Mouse (Mus musculus): ENCODE data around the gene Cela3a. TPM values are rescaled to one million over a fixed set of nuclear protein-coding genes. Genes with fewer than 3 reads are reported as not detected.
A peak's percentile ranks its signal among the peaks of the same experiment; 100 is the strongest.

Gene Cela3a
- polyA plus RNA-seq, 1 experiment, result not detected

GRCm38 (mm10) chr4:137393378-137394135 is 16.0 kb downstream of the Cela3a start:
- no peak for DNase-seq
- Histone ChIP-seq H3K27me3 (ENCODE audit: control insufficient read depth, insufficient read depth, low read length) (no peaks in the 10 kb centered on the region), H3K4me3 (ENCODE audit: control insufficient read depth, insufficient read depth, low read length) (no peak overlapping the region), H3K27ac (ENCODE audit: control insufficient read depth, insufficient read depth, low read length) (no peak overlapping the region), H3K4me1 (replicated peaks; ENCODE audit: control insufficient read depth, insufficient read depth, low read length) (peaks cover 2% of the 10 kb centered on the region; the same call in 1 of the 2 replicates), H3K36me3 (ENCODE audit: control insufficient read depth, insufficient read depth, low read length) (no peaks in the 10 kb centered on the region)
- 86% methylated on average over 9 of the region's 9 CpGs for WGBS
- TF ChIP-seq POLR2A (IDR thresholded peaks at IDR 0.05; ENCODE audit: control insufficient read depth, extremely low read depth, insufficient read depth, low read length, poor library complexity) (no peak), CTCF (IDR thresholded peaks at IDR 0.05; ENCODE audit: borderline replicate concordance, control insufficient read depth, extremely low read depth, insufficient read depth, low read length, poor library complexity) (no peak)

GRCm38 (mm10) chr4:137392874-137393273 is 16.7 kb downstream of the Cela3a start:
- peaks cover 2% of the 10 kb centered on the region; the same call in 1 of the 2 replicates for H3K4me1 ChIP-seq (replicated peaks; ENCODE audit: control insufficient read depth, insufficient read depth, low read length)
- no peak overlapping the region for H3K4me3 ChIP-seq (ENCODE audit: control insufficient read depth, insufficient read depth, low read length)
- WGBS, result 93% methylated on average over 9 of the region's 9 CpGs
- H3K36me3 ChIP-seq (ENCODE audit: control insufficient read depth, insufficient read depth, low read length), result no peaks in the 10 kb centered on the region
- H3K27me3 ChIP-seq (ENCODE audit: control insufficient read depth, insufficient read depth, low read length), result no peaks in the 10 kb centered on the region
- TF ChIP-seq CTCF (IDR thresholded peaks at IDR 0.05; ENCODE audit: borderline replicate concordance, control insufficient read depth, extremely low read depth, insufficient read depth, low read length, poor library complexity), result no peak
- DNase-seq, result no peak
- H3K27ac ChIP-seq (ENCODE audit: control insufficient read depth, insufficient read depth, low read length), result no peak overlapping the region

- WGBS, result 93% methylated on average over 3 of the region's 3 CpGs
- no peak overlapping the region for H3K4me3 ChIP-seq (ENCODE audit: control insufficient read depth, insufficient read depth, low read length)
- H3K27me3 ChIP-seq (ENCODE audit: control insufficient read depth, insufficient read depth, low read length), result no peaks in the 10 kb centered on the region
- peaks cover 4% of the 10 kb centered on the region for H3K4me1 ChIP-seq (replicated peaks; ENCODE audit: control insufficient read depth, insufficient read depth, low read length)
- no peak for DNase-seq
- no peak overlapping the region for H3K27ac ChIP-seq (ENCODE audit: control insufficient read depth, insufficient read depth, low read length)
- TF ChIP-seq POLR2A (IDR thresholded peaks at IDR 0.05; ENCODE audit: control insufficient read depth, extremely low read depth, insufficient read depth, low read length, poor library complexity) (no peak), CTCF (IDR thresholded peaks at IDR 0.05; ENCODE audit: borderline replicate concordance, control insufficient read depth, extremely low read depth, insufficient read depth, low read length, poor library complexity) (no peak)
- H3K36me3 ChIP-seq (ENCODE audit: control insufficient read depth, insufficient read depth, low read length), result no peaks in the 10 kb centered on the region
Observed at GRCm38 (mm10) chr4:137391287-137391686, 18.3 kb downstream of the Cela3a start.

- H3K4me3 ChIP-seq (ENCODE audit: control insufficient read depth, insufficient read depth, low read length), result no peak overlapping the region
- DNase-seq, result no peak
- H3K27me3 ChIP-seq (ENCODE audit: control insufficient read depth, insufficient read depth, low read length), result no peaks in the 10 kb centered on the region
- no peak overlapping the region for H3K27ac ChIP-seq (ENCODE audit: control insufficient read depth, insufficient read depth, low read length)
- no peak for TF ChIP-seq CTCF (IDR thresholded peaks at IDR 0.05; ENCODE audit: borderline replicate concordance, control insufficient read depth, extremely low read depth, insufficient read depth, low read length, poor library complexity)
- TF ChIP-seq POLR2A (IDR thresholded peaks at IDR 0.05; ENCODE audit: control insufficient read depth, extremely low read depth, insufficient read depth, low read length, poor library complexity), result no peak
- H3K4me1 ChIP-seq (replicated peaks; ENCODE audit: control insufficient read depth, insufficient read depth, low read length), result peaks cover 4% of the 10 kb centered on the region
- WGBS, result 96% methylated on average over 4 of the region's 4 CpGs
- no peaks in the 10 kb centered on the region for H3K36me3 ChIP-seq (ENCODE audit: control insufficient read depth, insufficient read depth, low read length)
Observed at GRCm38 (mm10) chr4:137390196-137390595, 19.4 kb downstream of the Cela3a start.

- H3K27ac ChIP-seq (ENCODE audit: control insufficient read depth, insufficient read depth, low read length), result no peak overlapping the region
- no peaks in the 10 kb centered on the region for H3K36me3 ChIP-seq (ENCODE audit: control insufficient read depth, insufficient read depth, low read length)
- TF ChIP-seq POLR2A (IDR thresholded peaks at IDR 0.05; ENCODE audit: control insufficient read depth, extremely low read depth, insufficient read depth, low read length, poor library complexity), result no peak
- TF ChIP-seq CTCF (IDR thresholded peaks at IDR 0.05; ENCODE audit: borderline replicate concordance, control insufficient read depth, extremely low read depth, insufficient read depth, low read length, poor library complexity), result no peak
- no peak for DNase-seq
- WGBS, result 7% methylated on average over 6 of the region's 6 CpGs
- no peak overlapping the region; the same call in 1 of the 2 replicates for H3K4me3 ChIP-seq (ENCODE audit: control insufficient read depth, insufficient read depth, low read length)
- H3K4me1 ChIP-seq (replicated peaks; ENCODE audit: control insufficient read depth, insufficient read depth, low read length), result peaks cover 4% of the 10 kb centered on the region
- no peaks in the 10 kb centered on the region for H3K27me3 ChIP-seq (ENCODE audit: control insufficient read depth, insufficient read depth, low read length)
Observed at GRCm38 (mm10) chr4:137388983-137389382, 20.6 kb downstream of the Cela3a start.

GRCm38 (mm10) chr4:137388059-137388794 is 21.4 kb downstream of the Cela3a start:
- H3K4me1 ChIP-seq (replicated peaks; ENCODE audit: control insufficient read depth, insufficient read depth, low read length), result peaks cover 4% of the 10 kb centered on the region
- no peaks in the 10 kb centered on the region for H3K27me3 ChIP-seq (ENCODE audit: control insufficient read depth, insufficient read depth, low read length)
- under 1% methylated on average over 46 of the region's 46 CpGs for WGBS
- H3K4me3 ChIP-seq (ENCODE audit: control insufficient read depth, insufficient read depth, low read length), result peak overlapping the region; percentile 75
- DNase-seq, result peak; percentile 81
- H3K27ac ChIP-seq (ENCODE audit: control insufficient read depth, insufficient read depth, low read length), result peak overlapping the region; percentile 67
- TF ChIP-seq CTCF (IDR thresholded peaks at IDR 0.05; ENCODE audit: borderline replicate concordance, control insufficient read depth, extremely low read depth, insufficient read depth, low read length, poor library complexity) (peak; percentile 33; the same call in 1 of the 2 replicates), POLR2A (IDR thresholded peaks at IDR 0.05; ENCODE audit: control insufficient read depth, extremely low read depth, insufficient read depth, low read length, poor library complexity) (peak; percentile 53)
- no peaks in the 10 kb centered on the region for H3K36me3 ChIP-seq (ENCODE audit: control insufficient read depth, insufficient read depth, low read length)
